Mouse (Mus musculus) G1E (cell line): ENCODE data around the gene Lysmd3. TPM values are rescaled to one million over a fixed set of nuclear protein-coding genes. Genes with fewer than 3 reads are reported as not detected.

Experiments
- ATAC-seq: 2 replicates; pipeline ENCODE4 v1.8.0; 2016; ENCODE audit warnings: mild to moderate bottlenecking; ENCODE audit not compliant: insufficient number of reproducible peaks, poor library complexity, low FRiP score, severe bottlenecking; ENCODE audit errors: extremely low read depth
- DNase-seq: peaks from one replicate; pipeline ENCODE4 v3.0.0; 2012; ENCODE audit warnings: low spot score
- H3K27me3 ChIP-seq: 2 replicates; pipeline ENCODE4 v1.6.1; 2012; ENCODE audit warnings: mild to moderate bottlenecking, low read length, inconsistent platforms; ENCODE audit not compliant: insufficient read depth
- H3K36me3 ChIP-seq: replicated peaks from 2 replicates; pipeline ENCODE3; 2012; ENCODE audit warnings: mild to moderate bottlenecking, inconsistent platforms
- H3K4me1 ChIP-seq: 2 replicates; pipeline ENCODE4 v1.6.1; 2012; ENCODE audit warnings: low read depth, low read length, inconsistent platforms, mixed read lengths; ENCODE audit not compliant: insufficient read depth
- H3K4me3 ChIP-seq: 2 replicates; pipeline ENCODE4 v1.5.1; 2012; ENCODE audit warnings: low read depth, mild to moderate bottlenecking, inconsistent platforms, low read length, moderate library complexity, mixed read lengths
- H3K9me3 ChIP-seq: replicated peaks from 2 replicates; pipeline ENCODE4 v1.6.1; 2012; ENCODE audit warnings: inconsistent platforms
- CTCF ChIP-seq: IDR thresholded peaks from 2 replicates; pipeline ENCODE4 v1.5.1; 2012; ENCODE audit warnings: low read depth, low read length, inconsistent platforms, mixed read lengths
- GATA1 ChIP-seq: IDR thresholded peaks from 2 replicates; pipeline ENCODE4 v1.6.1; 2012; ENCODE audit warnings: borderline replicate concordance, low read length, inconsistent platforms, mixed read lengths
- GATA2 ChIP-seq: IDR thresholded peaks from 2 replicates; pipeline ENCODE4 v1.6.1; 2012; ENCODE audit warnings: low read depth, low read length, inconsistent platforms, borderline replicate concordance
- POLR2AphosphoS5 ChIP-seq: IDR thresholded peaks from 2 replicates; pipeline ENCODE4 v1.6.1; 2012; ENCODE audit warnings: low read depth, low read length, inconsistent platforms; ENCODE audit not compliant: insufficient replicate concordance
- TAL1 ChIP-seq: conservative IDR thresholded peaks from 2 replicates; pipeline ENCODE4 v1.6.1; 2012; ENCODE audit warnings: low read depth, low read length, inconsistent platforms, mixed read lengths
- polyA plus RNA-seq: library from polyadenylated mRNA; stranded (reverse); fragments of >175 nt; gene quantifications from 2 replicates; pipeline ENCODE4 v1.2.3, GENCODE M21; 2012
- total RNA-seq, 2 experiments: library from RNA; stranded (forward) in 1 of 2; stranded (reverse) in 1 of 2; fragments of 200-1000 nt in 1 of 2; fragments of >200 nt in 1 of 2; fragmentation: Nextera tagmentation in 1 of 2; gene quantifications; 2 replicates each; pipeline ENCODE4 v1.2.3; 2014 to 2017

Lysmd3 gene
- total and polyA plus RNA-seq, 3 experiments: 3.6 to 55.0 (median 52.9) TPM

DNA sequence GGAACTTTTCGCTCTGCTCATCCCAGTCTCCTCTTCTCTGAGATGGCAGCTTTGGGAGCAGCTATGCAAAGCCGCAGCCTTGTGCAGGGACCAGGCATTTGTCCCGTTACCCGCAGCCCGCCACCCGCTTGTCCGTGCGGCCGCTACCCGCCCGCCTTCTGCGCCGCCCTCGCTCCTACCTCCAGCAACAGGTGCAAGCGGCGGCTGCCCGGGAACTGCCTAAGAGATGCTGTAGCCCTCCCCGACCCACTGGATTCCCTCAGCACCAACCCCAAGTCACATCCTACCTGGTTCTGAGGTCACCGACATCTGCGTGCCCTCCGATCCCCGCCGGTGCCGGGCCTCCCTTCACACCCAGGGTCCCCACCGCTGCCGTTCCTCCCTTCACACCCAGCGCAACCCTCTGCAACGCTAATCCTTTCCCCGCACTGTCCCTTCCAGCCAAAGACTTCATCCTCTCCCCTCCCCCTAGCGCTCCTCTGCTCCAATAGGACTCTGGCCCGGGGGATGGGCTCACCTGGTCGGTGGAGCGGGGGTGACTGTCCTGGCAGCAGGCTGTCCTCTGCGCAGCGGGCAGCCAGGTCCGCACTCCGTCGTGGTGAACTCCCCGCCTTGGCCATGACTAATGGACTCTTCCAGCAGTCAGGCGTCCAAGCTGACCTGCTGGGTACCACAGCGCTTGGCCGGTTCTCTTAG is 24.6 kb upstream of the Lysmd3 start, which contains the start of gene Adgrv1:
Gene Adgrv1 (minus strand): TSS at position 435 of the 696 bp plus-strand sequence.
- Histone ChIP-seq H3K36me3 (no peaks in the 10 kb centered on the region), H3K27me3 (peaks cover 15% of the 10 kb centered on the region), H3K4me3 (peak within 1 kb of the TSS; percentile 3; the same call in 1 of the 2 replicates), H3K4me1 (peaks cover 15% of the 10 kb centered on the region), H3K9me3 (no peaks in the 10 kb centered on the region)
- DNase-seq (no peak), ATAC-seq (no peak)
- TF ChIP-seq GATA2 (no peak), POLR2AphosphoS5 (no peak), GATA1 (no peak), CTCF (no peak), TAL1 (no peak)

DNA sequence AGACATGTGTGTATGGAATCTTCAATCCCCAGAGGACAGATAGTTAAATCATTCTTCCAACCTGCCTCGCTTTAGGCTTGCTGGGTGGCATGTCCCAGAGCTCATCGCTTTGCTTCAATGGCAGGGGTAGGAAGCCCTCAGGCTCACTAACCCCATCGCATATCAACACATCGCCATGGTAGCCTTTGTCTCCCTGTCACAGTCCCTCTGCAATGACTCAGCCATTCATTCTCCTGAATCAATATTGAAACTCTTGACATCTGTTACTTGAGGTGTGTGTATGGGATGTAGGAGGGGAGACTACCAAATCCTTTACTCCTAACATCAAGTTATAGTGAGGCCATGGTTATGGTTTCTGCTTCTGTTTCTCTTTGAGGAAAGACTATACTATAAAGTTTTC is 17.8 kb upstream of the Lysmd3 start:
- no peaks in the 10 kb centered on the region for H3K36me3 ChIP-seq
- DNase-seq: no peak
- H3K4me3 ChIP-seq: no peak overlapping the region
- no peaks in the 10 kb centered on the region for H3K9me3 ChIP-seq
- H3K4me1 ChIP-seq: peaks cover 35% of the 10 kb centered on the region
- no peak for ATAC-seq
- no peak for TF ChIP-seq CTCF
- no peak for TF ChIP-seq GATA2
- TF ChIP-seq GATA1: no peak
- H3K27me3 ChIP-seq: peaks cover under 1% of the 10 kb centered on the region; the same call in 1 of the 2 replicates

DNA sequence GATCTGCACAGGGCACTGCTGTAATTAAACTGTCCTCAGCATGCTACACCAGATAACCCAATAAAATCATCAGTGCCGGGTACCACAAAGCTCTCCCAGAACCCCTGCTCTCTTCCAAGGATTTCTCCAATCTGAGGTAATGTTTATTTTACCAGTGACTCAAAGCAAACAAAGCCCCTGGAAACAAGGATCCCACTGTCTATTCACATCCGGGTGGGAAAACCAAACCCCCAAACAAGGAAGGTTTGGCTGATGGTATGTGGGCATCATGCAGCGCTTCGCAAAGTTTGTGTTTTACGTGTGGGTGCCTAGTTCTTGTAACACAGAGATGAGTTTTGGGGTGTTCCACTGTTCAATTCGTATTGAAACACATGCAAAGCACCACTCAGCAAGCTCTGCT is 16.6 kb upstream of the Lysmd3 start:
- Histone ChIP-seq H3K9me3 (no peaks in the 10 kb centered on the region), H3K36me3 (no peaks in the 10 kb centered on the region), H3K4me3 (no peak overlapping the region), H3K4me1 (peaks cover 45% of the 10 kb centered on the region), H3K27me3 (no peaks in the 10 kb centered on the region)
- no peak for TF ChIP-seq POLR2AphosphoS5
- TF ChIP-seq GATA2: no peak
- no peak for TF ChIP-seq TAL1
- no peak for TF ChIP-seq CTCF
- no peak for TF ChIP-seq GATA1
- ATAC-seq (no peak), DNase-seq (no peak)

DNA sequence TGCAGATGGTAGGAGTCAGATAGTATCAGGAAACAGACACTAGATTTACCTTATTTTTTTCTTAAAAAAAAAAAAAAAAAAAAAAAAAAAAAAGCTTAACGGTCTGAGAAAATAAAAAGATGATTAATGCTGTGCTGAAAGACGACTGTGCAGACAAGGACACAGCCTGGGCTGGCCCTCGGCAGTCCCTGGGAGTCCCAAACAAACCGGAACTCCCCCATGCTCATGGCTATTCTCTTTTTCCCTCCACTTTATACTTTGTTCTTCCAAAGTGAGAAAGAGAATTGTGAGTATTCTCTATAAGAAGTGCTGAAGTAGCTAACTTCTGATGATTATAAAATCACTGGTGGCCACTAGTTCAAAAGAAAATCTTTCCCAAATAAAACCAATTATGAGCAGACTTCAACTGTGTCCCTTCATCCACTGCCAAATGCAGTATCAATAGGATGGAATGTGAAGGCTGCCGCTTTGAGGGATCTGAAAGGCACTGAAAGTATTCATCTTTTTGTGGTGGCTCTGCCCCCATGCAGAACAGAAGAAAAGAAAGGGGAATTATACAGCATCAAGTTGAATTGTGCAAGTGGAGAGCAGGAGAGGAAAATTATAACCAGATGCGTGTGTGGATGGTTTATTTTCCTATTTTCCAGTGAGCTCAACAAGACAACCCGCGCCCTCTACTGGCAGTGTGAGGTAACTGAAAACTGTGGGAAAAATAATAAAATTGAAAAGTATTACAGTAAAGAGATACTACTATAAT is 16.0 kb upstream of the Lysmd3 start:
- H3K4me1 ChIP-seq: peaks cover 51% of the 10 kb centered on the region
- no peaks in the 10 kb centered on the region for H3K27me3 ChIP-seq

DNA sequence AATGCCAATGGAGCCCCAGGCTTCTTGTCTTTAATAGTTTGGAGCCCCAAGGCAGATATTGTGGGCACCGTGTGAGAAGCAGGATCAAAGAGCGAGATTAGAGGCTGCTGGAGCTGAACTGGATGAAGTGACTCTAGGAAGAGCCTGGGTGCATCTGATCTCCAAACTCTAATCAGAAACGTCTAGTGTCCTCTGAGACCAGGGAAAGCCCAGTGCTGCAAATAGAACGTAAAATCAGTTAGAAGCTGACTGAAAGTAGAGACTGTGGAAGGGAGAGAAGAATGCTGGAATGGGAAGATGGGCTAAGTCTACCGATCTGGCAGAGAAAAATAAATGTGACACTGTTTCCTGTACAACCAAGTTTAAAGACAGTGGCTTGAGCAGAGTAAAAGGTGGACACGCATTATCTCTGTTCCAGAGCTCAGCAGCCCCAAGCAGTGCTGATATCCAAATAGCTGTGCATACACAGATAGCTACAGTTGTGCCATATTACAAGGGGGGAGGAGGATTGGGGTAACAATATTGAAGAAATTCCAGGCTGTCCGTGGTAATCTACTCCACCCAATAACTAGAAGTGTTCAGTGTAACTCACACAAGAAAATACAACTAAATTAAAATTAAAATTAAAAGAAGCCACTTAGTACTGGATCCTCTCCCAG is 14.8 kb upstream of the Lysmd3 start:
- TF ChIP-seq CTCF (no peak), TAL1 (peak; percentile 45; the same call in 1 of the 2 replicates)
- peaks cover 61% of the 10 kb centered on the region for H3K4me1 ChIP-seq
- no peaks in the 10 kb centered on the region for H3K27me3 ChIP-seq
- 0 out of 2 replicates have a peak, but pooled peaks cover 2% of the 10 kb centered on the region for H3K9me3 ChIP-seq
- ATAC-seq (peak; percentile 77), DNase-seq (no peak)
- H3K36me3 ChIP-seq: no peaks in the 10 kb centered on the region
- peak overlapping the region; percentile 9; the same call in 1 of the 2 replicates for H3K4me3 ChIP-seq

More for the DNA sequence above, 16.0 kb upstream of the Lysmd3 start:
- ATAC-seq (no peak), DNase-seq (no peak)
- no peaks in the 10 kb centered on the region for H3K36me3 ChIP-seq
- no peaks in the 10 kb centered on the region for H3K9me3 ChIP-seq
- no peak overlapping the region for H3K4me3 ChIP-seq
- TF ChIP-seq TAL1: no peak
- TF ChIP-seq GATA2: no peak
- TF ChIP-seq CTCF: peak; percentile 32; the same call in 1 of the 2 replicates

DNA sequence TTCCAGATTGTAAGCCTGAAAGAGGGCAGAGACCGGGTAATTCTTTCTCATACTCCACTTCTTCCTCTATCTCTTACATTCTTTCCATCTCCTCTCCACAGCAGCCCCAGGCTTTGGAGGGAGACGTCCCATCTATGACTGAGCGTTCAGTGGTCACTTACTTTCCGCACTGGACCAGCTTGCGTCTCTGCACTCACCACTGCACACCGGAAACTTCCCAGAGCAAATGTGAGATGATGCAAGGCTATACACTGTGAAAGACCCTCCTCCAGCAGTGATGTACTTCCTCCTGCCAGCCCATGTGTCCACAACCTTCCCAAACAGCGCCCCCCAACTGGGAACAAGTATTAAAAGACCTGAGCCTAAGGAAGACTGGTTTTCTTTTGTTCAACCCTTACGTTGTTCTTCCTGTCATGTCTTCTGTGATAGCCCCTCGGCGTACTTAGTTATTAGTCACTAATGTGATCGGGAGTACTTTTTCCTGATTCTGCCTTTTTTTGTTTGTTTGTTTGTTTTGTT is 13.4 kb upstream of the Lysmd3 start:
- 0 out of 2 replicates have a peak, but pooled peaks cover 2% of the 10 kb centered on the region for H3K9me3 ChIP-seq
- no peak overlapping the region for H3K4me3 ChIP-seq
- ATAC-seq (no peak), DNase-seq (no peak)
- TF ChIP-seq CTCF (no peak), TAL1 (no peak), GATA2 (no peak), GATA1 (no peak), POLR2AphosphoS5 (no peak)
- H3K4me1 ChIP-seq: peaks cover 68% of the 10 kb centered on the region
- no peaks in the 10 kb centered on the region for H3K27me3 ChIP-seq
- no peaks in the 10 kb centered on the region for H3K36me3 ChIP-seq
